Mouse (Mus musculus): Measurements from ENCODE around the gene Mertk. TPM values are rescaled to one million over a fixed set of nuclear protein-coding genes. Genes with fewer than 3 reads are reported as not detected.

Mertk gene
- polyA plus RNA-seq (2012; fragmentation: generic; extraction: Trizol), result 1 to 10 TPM in 1 of 2 experiments, under 1 TPM in 1; 0.29 to 3.1 TPM

GRCm38 (mm10) chr2:128698693-128699181 is at the start of gene Mertk:
Gene Mertk (plus strand): TSS chr2:128698956.

GRCm38 (mm10) chr2:128686921-128687557 is 11.7 kb upstream of the Mertk start, which contains the start of gene Anapc1:
Gene Anapc1 (minus strand): TSS chr2:128687391.

GRCm38 (mm10) chr2:128817786-128818681 is 119.3 kb downstream of the Mertk start, which contains the start of gene Tmem87b:
Gene Tmem87b (plus strand): TSS chr2:128818118.

Other genes with a start within 250 kb of the Mertk start
- gene Spdye4c, start 107.7 kb upstream of the Mertk start, polyA plus RNA-seq (2012; fragmentation: generic; extraction: Trizol), result not detected
- gene Anapc1, start 11.6 kb upstream of the Mertk start, polyA plus RNA-seq (2012; fragmentation: generic; extraction: Trizol), result 10 to 100 TPM in 1 of 2 experiments, 1 to 10 TPM in 1; 7.6 to 33.0 TPM
- 1 to 10 TPM in 1 of 2 experiments, under 1 TPM in 1; 0.14 to 4.0 TPM for gene Tmem87b, start 119.2 kb downstream of the Mertk start, polyA plus RNA-seq (2012; fragmentation: generic; extraction: Trizol)
- under 1 TPM in 1 of 2 experiments, not detected in 1; 0.40 TPM for gene Fbln7, start 164.0 kb downstream of the Mertk start, polyA plus RNA-seq (2012; fragmentation: generic; extraction: Trizol)
- gene Zc3h8, start 245.1 kb downstream of the Mertk start, polyA plus RNA-seq (2012; fragmentation: generic; extraction: Trizol), result under 1 TPM; 0.21 to 0.71 TPM

Measured in C3H10T1/2 (cell line).